Mouse (Mus musculus): Measurements from ENCODE around the gene Hydin.
"Not testable (repeated sequence)": the region's sequence is repeated elsewhere in the genome, so short reads cannot be mapped to it uniquely, and the experiment has no call there.

The Hydin gene

DNA sequence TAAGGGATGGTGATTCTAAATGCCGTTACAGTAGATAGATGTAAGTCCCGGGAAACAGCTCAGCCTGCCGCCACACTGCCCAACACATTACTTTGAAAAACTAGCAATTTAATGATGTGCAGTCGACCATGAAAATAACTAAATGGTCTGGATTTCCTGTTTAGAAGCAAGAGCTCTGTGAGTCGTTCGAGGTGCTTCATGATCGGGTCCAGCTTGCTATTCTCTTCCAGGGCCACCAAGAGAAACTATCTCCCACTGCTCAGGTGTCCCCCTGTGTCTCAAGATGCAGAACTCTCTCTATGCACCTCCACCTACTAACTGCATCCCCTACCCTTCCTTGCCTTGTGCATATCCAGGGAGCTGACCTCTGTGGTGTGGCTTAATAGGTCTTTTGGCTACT, 66.6 kb downstream of the Hydin start:
- DNase-seq (ENCODE audit: low spot score in 2 of 2), result no peak

DNA sequence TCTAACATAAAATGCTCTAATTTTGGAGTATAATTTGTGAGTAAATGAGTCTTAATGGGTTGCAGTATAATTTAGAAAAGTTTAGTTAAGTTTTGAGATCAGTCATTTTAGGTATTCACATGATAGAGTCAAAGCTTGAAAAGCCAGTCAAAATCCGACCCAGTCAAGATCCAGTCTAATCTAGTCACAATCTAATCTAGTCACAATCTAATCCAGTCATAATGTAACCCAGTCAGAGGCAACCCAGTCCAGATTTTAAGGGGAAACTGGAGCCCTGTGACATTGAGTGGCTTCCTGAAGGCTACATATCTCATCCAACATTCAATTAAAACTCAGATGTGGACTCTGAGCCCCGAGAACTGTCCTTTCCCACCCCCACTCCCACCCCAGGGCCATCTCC, 72.7 kb downstream of the Hydin start:
- no peak for DNase-seq (ENCODE audit: low spot score in 2 of 2)

DNA sequence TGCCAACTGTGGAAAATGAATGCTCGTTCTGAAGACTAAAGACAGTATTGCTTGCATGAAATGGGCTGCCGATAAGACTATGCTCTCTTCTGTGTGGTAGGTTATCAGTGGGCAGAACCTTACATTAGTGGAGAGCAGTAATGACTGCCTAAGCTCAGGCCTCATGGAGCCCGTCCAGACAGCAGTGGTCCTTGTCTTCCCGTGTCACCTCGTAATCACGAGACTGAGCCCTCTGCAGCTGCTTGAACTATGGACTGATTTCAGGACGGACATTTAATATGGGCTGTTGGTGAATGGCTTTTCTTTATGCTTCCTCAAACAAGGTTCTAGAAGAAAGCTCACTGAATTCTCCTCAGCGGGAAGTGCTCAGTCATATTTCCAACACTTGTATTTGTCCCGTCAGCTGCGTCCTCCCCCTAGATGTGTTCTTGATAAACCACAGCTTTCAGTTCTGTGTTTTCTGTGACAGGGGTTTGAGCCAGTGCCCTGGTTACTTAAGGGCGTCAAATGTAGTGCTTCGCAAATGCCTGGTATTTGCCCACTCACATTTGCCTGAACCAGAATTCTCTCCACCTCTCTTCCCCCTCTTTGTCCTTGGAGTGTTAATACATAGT, 73.4 kb downstream of the Hydin start:
- no peak for DNase-seq (ENCODE audit: low spot score in 2 of 2)

DNA sequence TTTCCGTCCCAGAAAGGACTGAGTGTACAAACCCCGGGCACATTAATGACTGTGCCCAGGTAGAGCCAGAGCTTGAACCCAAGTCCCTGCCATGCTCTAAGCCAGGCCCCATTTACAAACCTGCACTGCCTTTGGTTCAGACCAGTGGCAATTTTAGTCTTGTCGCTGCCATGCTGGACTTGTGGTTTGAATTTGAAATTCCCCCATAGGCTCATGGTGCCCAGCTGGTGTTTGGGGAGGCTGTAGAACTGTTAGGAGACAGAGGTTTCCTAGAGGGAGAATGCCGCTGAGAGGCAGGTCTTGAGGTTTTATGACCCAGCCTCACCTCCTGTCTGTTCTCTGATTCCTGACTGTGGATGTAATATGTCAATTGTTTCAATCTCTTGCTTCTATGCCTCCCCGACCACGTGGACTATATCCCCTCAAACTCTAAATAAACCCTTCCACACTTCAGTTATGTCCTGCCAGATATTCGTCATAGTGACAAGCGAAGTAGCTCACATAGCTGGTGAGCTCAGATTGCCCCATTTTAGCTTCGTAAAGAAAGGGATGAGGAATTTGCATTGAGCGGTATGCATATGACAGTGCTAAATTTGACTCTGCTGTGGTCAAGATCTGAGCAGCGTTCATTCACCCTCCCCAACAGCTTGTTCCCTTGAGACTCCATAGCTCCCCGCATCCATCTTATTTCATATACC, 79.1 kb downstream of the Hydin start:
- DNase-seq (ENCODE audit: low spot score in 2 of 2), result no peak

DNA sequence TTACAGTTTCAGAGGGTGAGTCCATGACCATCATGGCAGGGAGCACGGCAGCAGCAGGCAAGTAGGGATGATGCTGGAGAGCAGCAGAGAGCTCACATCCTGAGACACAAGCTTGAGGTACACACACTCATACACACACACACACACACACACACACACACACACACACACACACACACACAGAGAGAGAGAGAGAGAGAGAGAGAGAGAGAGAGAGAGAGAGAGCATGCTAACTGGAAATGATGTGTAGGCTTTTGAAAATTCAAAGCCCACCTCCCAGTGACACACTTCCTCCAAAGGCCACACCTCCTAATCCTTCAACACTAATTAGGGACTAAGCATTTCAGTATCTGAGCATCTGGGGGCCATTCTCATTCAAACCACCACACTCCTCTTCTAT, 80.1 kb downstream of the Hydin start:
- no peak for DNase-seq (ENCODE audit: low spot score in 2 of 2)

DNA sequence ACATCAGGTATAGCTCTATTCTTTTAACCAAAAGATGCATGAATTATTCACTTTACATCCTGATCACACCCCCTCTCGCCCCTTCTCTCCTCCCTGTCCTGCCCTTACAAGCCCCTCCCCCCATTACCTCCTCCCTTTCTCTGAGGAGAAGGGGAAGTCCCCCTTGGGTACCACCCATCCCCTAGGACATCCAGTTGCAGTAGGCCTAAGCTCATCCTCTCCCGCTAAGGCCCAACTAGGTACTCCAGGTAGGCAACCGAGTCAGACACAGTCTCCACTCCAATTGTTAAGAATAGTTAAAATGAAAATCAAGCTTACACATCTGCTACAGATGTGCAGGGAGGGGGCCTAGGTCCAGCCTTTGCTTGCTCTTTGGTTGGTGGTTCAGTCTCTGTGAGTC, 83.9 kb downstream of the Hydin start:
- DNase-seq (ENCODE audit: low spot score in 2 of 2), result no peak

DNA sequence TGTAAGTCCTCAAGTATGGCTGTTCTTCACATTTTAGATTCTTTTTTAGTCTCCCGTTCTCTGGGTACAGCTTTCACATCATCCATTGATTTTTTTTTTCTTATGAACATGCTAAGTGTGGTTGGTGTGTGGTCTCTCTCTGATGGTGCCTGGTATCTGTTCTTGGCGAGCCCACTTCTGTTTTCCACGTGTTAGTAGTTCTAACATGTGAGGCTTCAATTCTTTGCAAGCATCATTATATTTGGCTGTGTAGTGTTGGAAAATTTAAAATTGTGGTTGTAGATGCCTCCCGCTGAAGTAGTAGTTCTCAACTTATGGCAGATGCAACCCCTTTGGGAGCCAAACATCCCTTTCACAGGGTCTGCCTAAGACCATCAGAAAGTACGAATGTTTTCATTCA, 85.1 kb downstream of the Hydin start:
- DNase-seq (ENCODE audit: low spot score in 2 of 2), result no peak

DNA sequence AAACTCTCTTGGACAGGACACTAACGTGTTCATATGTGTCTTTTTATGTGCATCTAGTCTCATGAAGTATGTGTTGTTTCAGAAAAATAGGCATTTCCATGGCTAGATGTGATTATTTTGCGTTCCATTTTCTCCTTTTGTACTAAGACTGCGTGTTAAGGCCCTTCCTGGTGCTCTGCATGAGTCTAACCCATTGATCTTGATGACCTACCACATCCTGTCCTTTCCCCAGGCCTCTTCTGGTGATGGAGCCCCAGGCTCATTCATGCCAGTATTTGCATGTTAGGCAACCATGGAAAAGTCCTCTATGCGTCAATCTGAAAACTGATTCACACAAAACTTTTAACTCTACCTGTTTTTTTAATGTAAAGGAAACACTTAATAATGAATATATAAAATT, 96.2 kb downstream of the Hydin start:
- DNase-seq (ENCODE audit: low spot score in 2 of 2), result no peak

DNA sequence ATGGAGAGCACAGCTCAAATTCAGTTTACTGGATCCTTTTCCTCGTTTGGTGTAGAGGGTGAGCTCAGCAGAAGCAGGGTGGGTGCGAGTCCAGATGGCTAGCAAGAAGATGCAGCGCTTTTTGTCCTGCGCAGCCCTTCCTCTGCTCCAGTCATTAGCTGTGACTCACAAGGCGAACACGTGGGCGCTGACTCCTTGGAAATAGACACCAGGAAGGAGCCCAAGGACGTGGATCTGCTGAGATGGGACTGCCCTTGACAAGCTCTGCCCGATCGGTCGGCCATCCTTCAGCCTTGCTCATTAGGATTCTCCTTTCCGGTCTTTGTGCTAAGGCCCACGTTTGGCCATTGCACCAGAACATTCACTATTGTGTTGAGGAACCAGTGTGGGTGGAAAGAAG, 106.1 kb downstream of the Hydin start:
- DNase-seq (ENCODE audit: low spot score in 2 of 2), result no peak

DNA sequence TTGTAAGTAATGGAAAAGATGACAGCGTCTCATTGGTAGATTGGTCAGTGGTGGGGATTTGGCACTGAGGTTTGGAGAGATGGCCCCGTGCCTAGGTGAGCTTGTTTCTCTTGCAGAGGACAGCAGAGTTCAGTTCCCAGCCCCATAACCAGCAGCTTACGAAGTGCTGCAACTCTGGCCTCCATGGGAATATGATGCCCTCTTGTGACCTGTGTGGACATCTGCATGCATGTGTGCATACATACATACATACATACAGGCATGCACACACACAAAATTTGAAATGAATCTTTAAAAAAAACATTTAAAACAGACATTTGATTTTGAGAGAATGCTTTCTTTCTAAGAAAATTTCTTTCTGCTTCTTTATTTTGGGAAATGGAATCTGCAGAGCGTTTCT, 106.9 kb downstream of the Hydin start:
- DNase-seq (ENCODE audit: low spot score in 2 of 2), result no peak

DNA sequence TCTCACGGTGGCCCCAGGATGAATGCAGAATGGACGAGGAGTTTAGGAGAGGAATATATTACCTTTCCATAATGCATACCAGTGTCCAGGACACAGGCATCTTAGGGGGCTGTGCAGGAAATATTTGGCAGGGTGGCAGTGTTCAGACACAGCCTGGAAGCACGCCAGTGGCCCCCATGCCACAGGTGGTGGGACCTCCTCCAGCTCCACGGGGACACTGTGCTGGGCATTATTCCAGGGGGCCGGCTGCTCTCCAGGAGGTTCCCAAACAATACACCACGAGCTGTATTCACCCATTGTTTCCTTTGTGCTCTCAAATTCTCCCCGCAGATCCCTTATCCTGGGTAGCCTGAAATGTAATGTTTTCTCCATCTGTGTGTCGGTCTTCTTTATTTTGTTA, 116.0 kb downstream of the Hydin start:
- no peak for DNase-seq (ENCODE audit: low spot score in 2 of 2)

DNA sequence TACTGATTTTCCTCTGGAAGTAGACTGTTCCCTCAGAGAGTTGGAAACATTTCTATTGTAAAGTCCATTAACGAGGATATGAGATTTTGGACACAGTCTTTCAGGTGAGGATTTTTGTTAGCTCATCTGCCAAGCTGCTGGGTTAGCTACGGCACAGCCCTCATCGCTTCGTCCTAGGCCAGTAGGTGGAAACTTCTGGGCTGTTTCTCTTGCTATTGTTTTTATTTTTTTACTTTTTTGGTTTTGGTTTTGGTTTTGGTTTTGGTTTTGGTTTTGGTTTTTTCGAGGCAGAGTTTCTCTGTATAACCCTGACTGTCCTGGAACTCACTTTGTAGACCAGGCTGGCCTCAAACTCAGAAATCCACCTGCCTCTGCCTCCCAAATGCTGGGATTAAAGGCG, 117.9 kb downstream of the Hydin start:
- DNase-seq (ENCODE audit: low spot score in 2 of 2), result not testable (repeated sequence)

DNA sequence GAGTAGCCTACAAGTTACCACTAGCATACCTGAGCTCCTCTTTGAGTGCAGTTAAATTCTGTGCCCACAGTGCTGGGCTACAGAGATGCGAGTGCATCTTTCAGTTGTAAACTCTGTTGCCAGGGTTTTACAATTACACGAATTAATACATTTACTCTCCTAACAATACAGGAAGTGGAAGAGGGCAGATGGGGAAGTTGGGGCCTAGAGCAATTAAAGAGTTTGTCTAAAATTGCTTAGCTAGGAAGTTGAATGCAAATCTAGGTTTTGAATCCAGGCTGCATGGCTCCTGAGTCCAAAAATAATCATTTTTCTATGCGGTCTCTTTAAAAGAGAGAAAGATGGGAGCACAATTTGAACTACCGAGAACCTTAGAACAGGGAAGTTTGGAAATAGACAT, 128.9 kb downstream of the Hydin start:
- no peak for DNase-seq (ENCODE audit: low spot score in 2 of 2)

DNA sequence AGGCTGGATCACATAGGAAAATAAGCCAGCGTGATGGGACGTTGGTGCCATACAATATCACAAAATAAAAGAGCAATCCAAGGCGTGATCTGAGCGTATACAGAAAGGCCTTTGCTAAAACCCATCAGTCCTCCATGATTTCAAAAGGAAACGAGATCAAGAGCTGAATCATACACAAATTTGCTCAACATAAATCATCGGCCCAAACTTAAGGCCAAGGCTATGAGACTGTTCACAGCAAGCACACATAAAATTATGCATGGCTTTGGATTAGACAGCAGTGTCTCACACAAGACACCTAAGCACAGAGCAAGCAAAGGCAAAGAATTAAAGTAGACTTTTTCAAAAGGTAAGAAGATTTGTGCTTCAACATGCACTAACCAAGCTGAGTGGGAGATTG, 133.8 kb downstream of the Hydin start:
- DNase-seq (ENCODE audit: low spot score in 2 of 2), result no peak

DNA sequence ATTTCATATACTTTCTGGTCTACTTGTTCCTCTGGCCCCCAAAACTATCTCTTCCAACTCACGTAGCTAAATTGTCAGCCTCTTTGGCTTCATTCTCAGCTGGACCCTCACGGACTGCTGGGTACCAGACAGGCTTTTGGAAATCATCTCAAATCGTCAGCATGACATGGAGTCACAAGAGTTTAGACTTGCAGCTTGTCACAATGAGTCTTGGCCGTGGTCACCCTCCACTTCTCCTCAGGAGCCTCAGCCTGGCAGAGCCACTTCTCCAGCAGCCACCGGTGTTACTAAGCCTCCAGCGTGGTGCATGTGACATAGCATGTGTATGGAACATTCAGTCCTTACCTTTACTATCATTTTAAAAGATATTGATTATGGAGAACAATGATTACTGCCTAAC, 135.5 kb downstream of the Hydin start:
- no peak for DNase-seq (ENCODE audit: low spot score in 2 of 2)

DNA sequence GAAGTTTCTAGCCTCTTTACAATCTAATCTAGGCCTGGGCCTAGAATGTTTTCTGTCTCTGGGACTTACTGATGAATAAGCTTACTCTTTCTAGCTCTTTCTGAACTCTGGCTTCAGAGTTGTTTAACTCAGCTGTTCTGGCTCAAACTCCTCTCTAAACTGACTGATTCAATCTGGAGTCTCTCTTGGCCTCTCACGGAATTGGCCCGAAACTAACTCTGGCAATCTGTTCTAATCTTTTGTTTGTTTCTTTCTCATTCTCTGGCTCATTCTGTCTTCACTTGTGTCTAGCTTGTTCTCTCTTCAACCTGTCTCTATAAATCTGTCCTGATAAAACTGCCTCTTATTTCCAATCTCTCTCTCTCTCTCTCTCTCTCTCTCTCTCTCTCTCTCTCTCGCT, 137.7 kb downstream of the Hydin start:
- DNase-seq (ENCODE audit: low spot score in 2 of 2), result no peak

DNA sequence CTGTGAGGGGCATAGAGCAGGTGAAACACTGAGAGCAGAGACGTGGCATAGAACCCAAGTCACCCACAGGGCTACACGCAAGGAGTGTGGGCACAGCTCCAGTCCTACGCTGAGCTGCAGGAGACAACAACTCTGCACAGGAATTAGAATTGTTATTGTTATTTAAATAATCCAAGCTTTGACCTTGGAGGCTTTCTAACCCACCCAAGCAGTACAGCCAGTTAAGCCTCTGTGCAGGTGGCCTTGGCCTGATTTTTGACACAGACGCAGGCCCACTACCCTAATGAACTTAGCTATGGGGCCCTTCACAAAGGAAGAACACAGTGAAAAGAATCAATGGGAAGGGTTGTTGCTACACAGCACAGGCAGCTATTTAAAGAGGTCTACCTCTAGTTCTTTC, 148.3 kb downstream of the Hydin start:
- no peak for DNase-seq (ENCODE audit: low spot score in 2 of 2)

DNA sequence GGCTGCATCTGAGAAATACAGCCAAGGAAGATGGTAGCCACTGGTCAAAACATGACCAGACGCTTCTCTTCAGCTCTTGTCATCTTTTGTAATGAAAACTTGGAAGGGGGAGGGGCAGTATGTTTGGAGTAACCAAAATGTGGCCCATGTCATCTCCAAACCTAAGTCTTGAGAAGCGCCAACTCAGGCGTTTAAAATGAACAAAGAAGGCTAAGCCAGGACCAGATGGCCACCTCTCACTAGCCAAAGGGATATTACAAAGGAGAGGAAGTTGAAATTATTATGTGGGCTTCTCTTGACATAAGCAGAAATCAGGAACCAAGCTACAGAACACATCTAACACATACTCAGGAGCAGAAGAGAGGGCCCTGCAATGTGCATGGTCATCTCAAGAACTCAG, 150.2 kb downstream of the Hydin start:
- no peak for DNase-seq (ENCODE audit: low spot score in 2 of 2)

DNA sequence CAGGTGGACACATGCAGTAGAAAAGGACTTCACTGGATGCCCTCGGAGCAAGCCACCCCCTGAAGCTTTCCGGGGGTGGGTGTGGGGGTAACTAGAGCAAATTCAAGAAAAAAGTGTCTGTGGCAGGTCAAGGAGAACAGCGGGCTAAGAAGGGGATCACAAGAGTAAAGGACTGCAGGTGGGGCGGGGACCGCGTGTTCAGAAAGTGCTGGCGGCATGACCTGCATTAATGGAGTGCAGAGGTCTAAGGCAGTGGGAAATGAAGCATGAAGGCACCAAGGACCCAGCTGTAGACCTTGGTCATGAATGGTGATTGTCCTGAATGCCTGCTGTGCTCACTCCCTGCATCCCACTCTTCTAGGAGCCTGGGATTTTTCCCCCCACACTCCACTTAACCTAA, 151.0 kb downstream of the Hydin start:
- no peak for DNase-seq (ENCODE audit: low spot score in 2 of 2)

DNA sequence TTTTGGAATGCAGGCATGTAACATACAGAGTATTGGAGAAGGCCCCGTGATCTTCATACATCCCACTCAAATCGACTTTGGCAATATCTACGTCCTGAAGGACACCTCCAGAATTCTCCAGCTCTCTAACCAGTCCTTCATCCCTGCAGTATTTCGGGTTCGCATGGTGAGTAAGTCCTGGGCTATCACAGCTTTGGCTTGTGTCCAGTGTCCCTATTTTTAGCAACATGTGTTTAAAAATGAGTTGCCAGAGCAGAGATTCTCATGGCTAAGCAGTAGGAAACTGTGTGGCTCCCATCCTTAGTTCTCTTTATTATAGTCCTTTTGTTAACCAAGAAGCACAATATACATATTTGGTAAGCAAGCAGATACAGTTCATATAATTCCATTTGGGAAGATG, 152.9 kb downstream of the Hydin start:
- no peak for DNase-seq (ENCODE audit: low spot score in 2 of 2)

DNA sequence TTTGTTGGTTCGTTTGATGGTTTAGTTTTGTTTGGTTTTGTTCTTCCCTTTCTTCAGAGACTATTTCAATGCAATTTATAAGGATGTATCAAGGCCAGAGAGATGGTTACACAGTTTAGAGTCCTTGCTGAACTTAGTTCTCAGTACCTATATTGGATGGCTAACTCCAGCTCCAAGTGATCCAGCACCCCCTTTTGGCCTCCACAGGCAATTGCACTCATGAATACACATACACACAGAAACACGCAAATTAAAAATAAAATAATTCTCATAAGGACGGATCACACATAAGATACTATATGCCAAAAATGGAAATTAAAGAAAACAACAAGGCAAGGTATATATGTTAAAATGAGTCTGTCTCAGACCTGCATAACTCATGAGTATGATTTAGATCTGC, 153.4 kb downstream of the Hydin start:
- no peak for DNase-seq (ENCODE audit: low spot score in 2 of 2)

DNA sequence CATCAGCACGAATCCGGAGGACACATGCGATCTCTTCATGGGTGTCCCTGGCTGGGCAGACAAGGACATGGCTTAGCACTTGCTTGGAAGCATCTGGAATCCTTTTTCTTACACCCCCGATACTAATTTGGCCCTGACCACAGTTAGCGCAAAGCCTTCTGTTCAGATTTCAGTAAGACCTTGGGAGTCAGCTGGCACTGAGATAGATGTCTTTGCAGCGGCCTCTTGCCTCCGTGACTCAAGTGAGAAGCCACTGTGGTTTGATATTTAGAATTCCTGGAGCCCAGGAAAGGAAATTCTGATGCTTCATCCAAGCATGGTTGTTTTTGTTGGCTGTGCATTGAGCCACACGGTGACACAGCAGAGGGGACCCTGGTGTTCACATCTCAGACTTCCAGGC, 157.4 kb downstream of the Hydin start:
- DNase-seq (ENCODE audit: low spot score in 2 of 2), result no peak

DNA sequence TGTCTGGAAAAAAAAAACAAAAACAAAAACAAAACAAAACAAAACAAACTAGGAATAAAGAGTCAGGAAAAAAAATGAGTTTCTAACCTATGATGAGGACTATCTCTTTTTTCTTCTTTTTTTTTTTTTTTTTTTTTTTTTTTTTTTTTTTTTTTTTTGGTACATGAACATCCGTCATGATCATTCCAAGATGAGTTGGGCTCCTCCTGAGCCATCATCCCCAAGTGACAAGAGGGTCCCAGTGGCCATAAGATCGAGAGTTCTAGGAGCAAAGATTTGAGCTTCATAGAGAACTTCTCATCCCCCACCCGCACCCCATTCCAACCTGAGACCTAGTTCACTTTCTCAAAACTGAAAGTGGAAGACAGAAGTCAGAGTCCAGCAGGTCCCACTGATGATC, 164.6 kb downstream of the Hydin start:
- DNase-seq (ENCODE audit: low spot score in 2 of 2), result no peak

DNA sequence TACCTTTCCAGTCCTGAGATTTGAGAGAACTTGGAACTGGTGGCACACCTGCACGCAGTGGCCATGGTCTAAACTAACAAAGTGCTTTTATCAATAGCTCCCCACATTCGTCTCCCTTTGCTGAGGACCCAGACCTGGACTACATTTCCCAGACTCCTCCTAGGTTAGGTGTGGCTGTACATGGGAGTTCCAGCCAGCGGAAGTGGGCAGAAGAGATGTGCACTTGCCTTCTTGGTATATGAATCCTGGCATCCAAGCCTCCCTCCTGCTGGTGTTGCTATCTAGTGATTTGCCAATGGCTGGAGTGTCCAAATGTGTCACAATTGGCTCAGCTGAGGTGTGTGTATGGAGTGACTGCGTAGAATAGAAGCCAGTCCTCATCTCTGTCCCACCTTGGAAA, 173.8 kb downstream of the Hydin start:
- DNase-seq (ENCODE audit: low spot score in 2 of 2), result no peak

Data from spleen, postnatal 14 days (tissue).